Mouse (Mus musculus) thymus, postnatal 25 days (tissue): ENCODE results near the gene Nav2.

Experiments used
- DNase-seq: peaks from one replicate; pipeline ENCODE4 v3.0.0; 2022

Nav2 gene

DNA sequence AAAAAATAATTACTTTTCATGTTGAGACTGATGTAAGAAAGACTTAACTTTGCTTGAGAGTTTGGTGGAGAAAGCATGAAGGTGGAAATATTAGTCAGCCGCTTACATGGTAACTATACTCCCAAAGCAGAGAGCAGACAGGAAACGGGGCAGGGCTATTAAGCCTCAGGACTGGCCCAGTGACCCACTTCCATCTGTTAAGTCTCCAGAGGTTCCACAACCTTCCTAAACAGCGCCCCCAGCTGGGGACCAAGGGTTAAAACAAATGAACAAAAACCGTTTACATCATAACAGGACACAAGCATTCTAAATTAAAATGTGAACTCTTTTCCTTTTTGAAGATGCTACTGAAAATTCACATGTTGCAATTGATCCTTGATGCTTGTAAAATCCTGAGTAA is 29.7 kb downstream of the Nav2 start:
- DNase-seq: peak; percentile 28

GRCm38 (mm10) chr7:48948381-48949108 is 40.0 kb downstream of the Nav2 start:
- DNase-seq: no peak

DNA sequence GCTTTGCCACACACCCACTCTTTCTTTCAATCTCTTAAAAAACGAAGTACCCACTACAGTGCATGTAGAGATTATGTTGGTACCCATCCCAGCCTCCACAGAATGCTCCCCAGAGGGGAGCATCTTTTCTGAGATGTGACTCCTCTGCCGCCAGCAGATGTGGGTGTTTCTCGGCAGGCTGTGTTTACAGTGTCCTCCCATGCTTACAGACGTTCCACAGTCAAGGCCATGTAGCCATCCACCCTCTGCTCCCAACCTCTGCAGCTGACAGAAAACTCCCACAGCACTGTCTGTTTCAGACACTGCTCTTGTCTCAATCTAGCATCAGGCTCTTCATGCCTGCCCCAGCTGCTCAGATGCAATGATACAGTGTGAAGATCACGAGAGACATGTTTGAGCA is 46.0 kb downstream of the Nav2 start:
- DNase-seq: no peak

DNA sequence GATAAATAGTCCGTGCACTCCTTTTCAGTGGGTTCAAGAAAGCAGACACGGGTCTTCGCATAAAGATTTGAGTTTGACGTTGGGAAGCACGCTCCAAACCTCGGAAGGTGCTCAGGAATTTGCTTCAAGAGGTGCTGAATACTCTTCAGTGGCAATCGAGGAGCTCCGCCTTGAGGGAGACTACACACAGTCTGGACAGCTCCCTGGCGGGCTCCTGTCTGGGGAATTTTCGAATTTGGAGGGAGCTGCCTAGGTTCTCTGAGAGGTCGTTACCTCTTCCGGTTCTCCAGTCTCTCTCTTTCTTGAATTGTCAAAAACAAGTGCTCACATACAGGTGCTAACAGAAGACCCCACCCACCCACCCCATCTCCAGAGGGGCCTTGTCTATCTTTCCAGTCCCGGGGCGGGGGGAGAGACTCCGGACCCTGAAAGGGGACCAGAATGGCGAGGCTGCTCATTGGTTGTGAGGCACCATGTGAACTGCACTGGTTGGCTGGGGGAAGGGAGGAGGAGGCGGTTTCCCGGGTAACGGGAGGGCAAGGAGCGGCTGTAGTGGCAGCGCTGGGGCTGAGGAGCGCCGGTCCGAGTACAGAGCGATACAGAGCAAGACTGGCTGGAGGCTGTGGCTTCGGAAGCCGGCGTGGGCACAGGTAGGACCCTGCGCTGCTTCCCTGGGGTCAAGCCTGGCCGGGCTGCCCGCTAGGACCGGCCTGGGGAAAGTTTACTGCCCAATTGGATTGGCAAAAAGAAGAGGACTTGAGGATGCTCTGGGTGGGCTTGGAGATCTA is 50.2 kb downstream of the Nav2 start:
- DNase-seq: peak; percentile 26

DNA sequence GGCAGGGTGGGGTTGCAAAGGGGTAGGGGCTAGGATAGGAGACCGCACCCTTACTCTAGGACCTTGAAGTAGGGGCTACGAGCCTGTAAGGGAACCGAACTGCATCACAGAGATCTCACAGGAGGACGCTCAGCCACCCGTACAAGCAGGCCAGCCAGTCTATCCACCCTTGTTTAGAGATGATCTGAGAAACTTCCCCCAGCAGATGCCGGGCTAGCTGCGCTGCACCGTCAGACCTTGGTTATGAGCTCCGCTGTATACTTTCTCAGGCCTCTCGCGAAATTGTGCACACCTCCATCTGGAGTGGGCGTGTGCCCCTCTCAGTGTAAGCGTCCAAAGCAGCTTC is 50.8 kb downstream of the Nav2 start:
- no peak for DNase-seq

DNA sequence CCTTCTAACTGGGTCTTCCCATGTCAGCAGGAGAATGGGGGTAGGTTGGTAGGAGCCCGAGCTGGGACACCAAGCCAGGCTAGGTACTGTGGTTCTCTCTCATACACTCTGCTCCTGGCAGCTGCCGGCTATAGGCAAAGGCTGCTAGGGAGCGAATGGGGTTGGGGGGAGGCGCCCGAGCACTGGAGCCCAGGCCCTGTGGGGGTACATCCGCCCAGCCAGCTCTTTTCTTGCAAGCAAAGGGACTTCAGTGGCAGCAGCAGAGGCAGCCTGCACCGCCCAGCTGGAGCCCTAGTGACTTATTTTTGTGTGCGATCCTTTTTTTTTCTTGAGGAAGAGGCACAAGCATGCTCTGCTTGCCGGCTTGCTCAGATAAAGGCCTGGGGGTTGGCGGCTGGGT is 51.6 kb downstream of the Nav2 start:
- no peak for DNase-seq

GRCm38 (mm10) chr7:48961501-48961900 is 53.0 kb downstream of the Nav2 start:
- DNase-seq: no peak

DNA sequence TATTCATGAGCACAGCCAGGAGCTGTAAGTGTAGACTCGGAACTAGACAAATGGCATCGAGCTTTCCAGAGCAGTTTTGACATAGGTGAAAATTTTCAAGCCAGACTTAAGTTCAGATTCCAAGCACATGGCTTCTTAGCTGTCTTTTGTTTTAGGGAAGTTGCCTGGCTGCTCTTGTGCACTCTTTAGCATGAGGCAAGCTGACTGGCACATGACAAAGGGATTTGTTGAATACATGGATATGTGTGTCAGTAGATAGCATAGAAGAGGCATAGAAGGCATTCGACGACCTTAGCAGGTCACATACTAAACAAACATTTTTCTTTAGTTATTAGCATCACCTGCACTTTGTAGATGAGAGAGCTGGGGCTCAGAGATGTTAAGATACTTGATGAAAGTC is 53.4 kb downstream of the Nav2 start:
- DNase-seq: no peak

GRCm38 (mm10) chr7:48963112-48963511 is 54.6 kb downstream of the Nav2 start:
- no peak for DNase-seq

- DNase-seq: no peak
Observed at GRCm38 (mm10) chr7:48963554-48963953, 55.0 kb downstream of the Nav2 start.

DNA sequence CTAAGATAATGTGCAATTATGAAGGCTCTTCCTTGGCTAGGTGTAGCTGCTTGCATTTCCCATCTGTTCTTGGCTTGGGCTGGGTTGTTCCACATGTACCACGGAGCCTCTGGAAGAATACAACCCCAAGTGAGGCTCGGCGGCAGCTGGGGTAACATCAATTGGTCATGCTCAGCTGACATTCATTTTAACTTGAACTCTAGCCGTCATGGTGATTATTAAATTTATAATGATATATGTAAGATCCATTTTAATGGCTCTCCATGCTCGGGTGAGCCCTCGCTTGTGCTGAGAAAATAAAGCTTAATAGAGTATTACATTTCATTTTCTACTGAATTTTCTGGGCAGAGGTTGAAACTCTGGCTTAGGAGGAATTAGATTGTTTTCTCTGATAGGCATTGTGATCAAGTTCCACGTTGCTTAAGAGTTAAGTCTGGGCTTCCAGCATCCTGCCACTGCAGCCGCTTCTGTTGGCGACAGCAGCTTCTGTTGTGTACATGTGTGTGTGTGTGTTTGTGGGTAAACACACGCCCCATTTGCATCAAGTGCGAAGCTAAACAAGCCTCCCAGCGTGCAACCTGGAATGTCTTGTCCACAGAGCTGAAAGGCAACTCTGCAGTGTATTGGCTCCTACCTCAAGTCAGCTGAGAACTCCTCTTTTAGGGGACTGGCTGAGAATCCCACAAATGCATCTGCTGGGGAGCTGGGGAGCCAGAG is 57.4 kb downstream of the Nav2 start:
- DNase-seq: no peak

GRCm38 (mm10) chr7:48981013-48981412 is 72.5 kb downstream of the Nav2 start:
- DNase-seq: no peak

GRCm38 (mm10) chr7:48981814-48982213 is 73.3 kb downstream of the Nav2 start:
- DNase-seq: no peak

GRCm38 (mm10) chr7:48982573-48982972 is 74.1 kb downstream of the Nav2 start:
- no peak for DNase-seq

DNA sequence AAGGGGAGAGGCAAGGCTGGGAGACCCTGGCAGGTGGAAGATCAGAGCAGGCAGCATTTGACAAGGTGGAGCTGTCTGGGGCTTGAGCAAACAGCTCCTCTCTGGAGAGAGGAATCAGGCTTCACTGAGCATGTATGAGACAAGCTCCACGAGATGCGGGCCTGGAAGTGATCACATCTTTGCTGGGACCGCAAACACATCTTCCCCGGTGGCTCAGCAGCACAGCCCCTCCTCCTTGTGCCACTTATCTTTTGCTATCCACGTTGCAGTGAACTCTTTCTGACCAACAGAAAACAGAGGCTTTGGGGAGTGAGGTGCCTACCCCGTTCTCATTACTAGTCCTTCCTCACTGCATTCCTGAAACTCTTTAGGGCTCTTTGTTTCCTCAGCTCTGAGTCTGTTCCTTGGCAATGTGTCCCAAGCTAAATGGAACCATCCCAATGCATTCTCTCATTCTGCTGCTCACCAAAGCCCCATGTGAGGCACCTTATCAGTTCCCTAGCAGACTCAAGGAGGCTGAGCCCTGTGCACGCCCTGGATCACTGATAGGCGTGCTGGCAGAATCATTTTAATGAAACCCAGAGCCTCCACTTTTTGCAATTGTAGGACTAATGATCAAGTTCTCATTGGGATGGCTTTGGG is 83.5 kb downstream of the Nav2 start:
- DNase-seq: no peak

GRCm38 (mm10) chr7:48995171-48995570 is 86.7 kb downstream of the Nav2 start:
- DNase-seq: no peak

- no peak for DNase-seq
Observed at GRCm38 (mm10) chr7:48995701-48996100, 87.2 kb downstream of the Nav2 start.

- DNase-seq: no peak
Observed at GRCm38 (mm10) chr7:48996829-48997228, 88.3 kb downstream of the Nav2 start.

- DNase-seq: no peak
Observed at GRCm38 (mm10) chr7:48998097-48998496, 89.6 kb downstream of the Nav2 start.

GRCm38 (mm10) chr7:48998595-48998994 is 90.1 kb downstream of the Nav2 start:
- no peak for DNase-seq

- no peak for DNase-seq
Observed at GRCm38 (mm10) chr7:49000816-49001215, 92.3 kb downstream of the Nav2 start.

DNA sequence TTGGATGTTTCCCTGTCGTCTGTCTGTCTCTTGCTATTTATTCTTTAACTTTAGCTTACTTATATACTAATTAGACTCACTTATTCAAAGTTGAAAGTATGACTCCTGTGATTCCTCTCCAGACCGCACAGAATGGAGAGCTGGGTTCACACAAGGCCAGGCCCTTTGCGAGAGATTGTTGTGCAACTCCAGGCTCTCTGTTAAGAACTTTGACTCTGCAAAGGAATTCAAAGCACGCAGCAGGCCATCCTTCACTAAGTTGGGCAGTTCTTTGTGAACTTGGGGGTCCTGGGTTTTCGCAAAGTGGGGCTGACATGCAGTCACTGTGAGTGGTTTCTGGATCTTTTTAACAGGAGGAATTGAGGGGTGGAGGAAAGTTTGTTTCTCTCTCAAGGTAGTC is 95.9 kb downstream of the Nav2 start:
- DNase-seq: no peak

GRCm38 (mm10) chr7:49006886-49007285 is 98.4 kb downstream of the Nav2 start:
- no peak for DNase-seq
